Mouse (Mus musculus) embryonic facial prominence, embryonic 15.5 days (tissue): ENCODE data around the gene Lrrc4c. TPM values are rescaled to one million over a fixed set of nuclear protein-coding genes. Genes with fewer than 3 reads are reported as not detected.

Experiments
- ATAC-seq: fragments of 200-750 bp; cut with Nextera tagmentation; 2 replicates; pipeline ENCODE4 v1.8.0; 2017; ENCODE audit warnings: low read depth, moderate TSS enrichment; ENCODE audit not compliant: insufficient number of reproducible peaks, low FRiP score, low TSS enrichment
- H3K27ac ChIP-seq: fragments of 300-500 bp; sonication (generic); replicated peaks from 2 replicates; pipeline ENCODE4 v1.5.1; 2015; ENCODE audit warnings: mild to moderate bottlenecking, inconsistent platforms
- H3K27me3 ChIP-seq: fragments of 300-500 bp; sonication (generic); 2 replicates; pipeline ENCODE4 v1.6.1; 2015; ENCODE audit warnings: inconsistent platforms
- H3K36me3 ChIP-seq: fragments of 300-500 bp; sonication (generic); 2 replicates; pipeline ENCODE4 v1.6.1; 2015; ENCODE audit warnings: mild to moderate bottlenecking, inconsistent platforms
- H3K4me1 ChIP-seq: fragments of 300-500 bp; sonication (generic); 2 replicates; pipeline ENCODE4 v1.6.1; 2015; ENCODE audit warnings: inconsistent platforms
- H3K4me2 ChIP-seq: fragments of 300-500 bp; sonication (generic); replicated peaks from 2 replicates; pipeline ENCODE4 v1.6.1; 2015; ENCODE audit warnings: mild to moderate bottlenecking, inconsistent platforms
- H3K4me3 ChIP-seq: fragments of 300-500 bp; sonication (generic); replicated peaks from 2 replicates; pipeline ENCODE4 v1.5.1; 2015; ENCODE audit warnings: mild to moderate bottlenecking, inconsistent platforms
- H3K9ac ChIP-seq: fragments of 300-500 bp; sonication (generic); 2 replicates; pipeline ENCODE4 v1.6.1; 2015; ENCODE audit warnings: inconsistent platforms
- H3K9me3 ChIP-seq: fragments of 300-500 bp; sonication (generic); replicated peaks from 2 replicates; pipeline ENCODE4 v1.6.1; 2016; ENCODE audit warnings: inconsistent platforms
- WGBS: fragments of 180-500 bp; shearing (Covaris S2); methylation state at CpG from one replicate; pipeline ENCODE4 v1.1.7; 2015; 5-methylcytosine and 5-hydroxymethylcytosine counted together
- polyA plus RNA-seq: library from polyadenylated mRNA; unstranded; fragments of >200 nt; fragmentation: Nextera tagmentation; extraction: Ambion mirVana; gene quantifications from 2 replicates; pipeline ENCODE4 v1.2.1, GENCODE M21; 2015

The Lrrc4c gene
- polyA plus RNA-seq, 1 experiment from 2014 or later = 2.1 TPM

DNA sequence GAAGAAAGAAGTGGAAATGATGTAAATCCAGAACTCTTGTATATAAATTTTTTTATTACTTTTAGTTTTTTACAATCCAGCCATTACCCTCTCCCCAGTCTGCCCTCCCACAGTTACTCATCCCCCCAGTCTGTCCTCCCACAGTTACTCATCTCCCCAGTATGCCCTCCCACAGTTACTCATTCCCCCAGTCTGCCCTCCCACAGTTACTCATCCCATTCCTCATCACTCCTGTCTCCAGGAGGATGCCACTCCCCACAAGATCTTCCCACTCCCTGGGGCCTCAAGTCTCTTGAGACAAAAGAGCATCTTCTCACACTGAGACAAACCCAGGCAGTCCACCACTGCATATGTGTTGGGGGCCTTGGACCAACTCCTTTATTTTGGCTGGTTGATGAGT lies 1119.8 kb downstream of the Lrrc4c start:
- no peak for ATAC-seq
- no peak overlapping the region for H3K4me2 ChIP-seq
- no peaks in the 10 kb centered on the region for H3K27me3 ChIP-seq
- no peak overlapping the region for H3K9ac ChIP-seq
- H3K4me3 ChIP-seq = no peak overlapping the region
- no peaks in the 10 kb centered on the region for H3K36me3 ChIP-seq
- H3K27ac ChIP-seq = no peak overlapping the region
- H3K4me1 ChIP-seq = no peaks in the 10 kb centered on the region
- H3K9me3 ChIP-seq = no peaks in the 10 kb centered on the region

DNA sequence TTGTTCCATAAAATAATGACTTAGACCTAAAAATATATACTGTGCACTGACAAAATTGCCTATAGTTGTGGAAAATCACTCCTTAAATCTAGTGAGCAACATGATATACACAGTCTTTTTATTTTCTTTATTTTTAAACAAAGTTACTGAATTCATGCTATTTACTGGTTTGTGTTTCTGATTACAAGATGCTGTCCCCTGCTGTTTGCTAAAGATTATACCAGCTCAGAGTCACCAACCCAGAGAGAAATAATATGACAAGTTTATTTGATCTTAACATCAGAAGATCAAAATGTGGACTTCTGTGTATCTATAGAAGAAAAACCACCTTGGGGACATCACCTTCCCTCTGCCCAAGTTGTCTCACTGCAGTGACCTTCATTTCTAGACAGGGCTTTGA lies 1145.6 kb downstream of the Lrrc4c start:
- Histone ChIP-seq H3K36me3 (no peaks in the 10 kb centered on the region), H3K4me3 (no peak overlapping the region), H3K9me3 (no peaks in the 10 kb centered on the region), H3K9ac (no peak overlapping the region), H3K4me1 (no peaks in the 10 kb centered on the region), H3K4me2 (no peak overlapping the region), H3K27me3 (peaks cover 6% of the 10 kb centered on the region), H3K27ac (no peak overlapping the region)
- ATAC-seq = no peak

DNA sequence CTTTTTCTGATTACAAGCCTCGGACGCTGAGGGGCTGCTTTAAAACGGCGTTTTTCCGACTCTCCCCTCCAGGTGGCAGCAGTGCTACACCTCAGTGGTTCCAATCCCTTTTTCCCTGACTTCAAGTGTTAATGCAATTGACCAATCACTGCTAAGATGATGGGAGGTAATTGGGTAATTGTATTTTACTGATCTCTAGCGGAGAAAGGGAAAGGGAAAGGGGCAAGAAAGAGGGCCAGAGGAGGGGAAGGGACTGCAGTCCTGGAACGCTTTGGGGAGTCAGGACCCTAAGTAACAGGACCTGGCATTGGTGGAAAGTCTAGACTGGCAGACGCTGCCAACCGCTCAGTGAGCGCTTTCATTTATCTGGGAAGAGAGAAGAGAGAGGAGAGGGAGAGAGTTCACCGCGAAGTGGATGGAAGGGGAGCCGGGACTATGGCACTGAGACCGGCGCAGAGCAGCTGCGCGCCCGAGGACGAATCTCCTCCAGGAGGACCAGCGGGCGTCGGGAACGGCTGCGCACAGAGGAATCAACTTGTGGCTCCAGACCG lies 1148.3 kb downstream of the Lrrc4c start:
- H3K27me3 ChIP-seq = peaks cover 14% of the 10 kb centered on the region
- H3K4me3 ChIP-seq = peak overlapping the region; percentile 50
- peak; percentile 89 for ATAC-seq
- no peaks in the 10 kb centered on the region for H3K9me3 ChIP-seq
- 0% methylated on average over 25 of the region's 25 CpGs for WGBS
- no peak overlapping the region for H3K9ac ChIP-seq
- H3K36me3 ChIP-seq = no peaks in the 10 kb centered on the region
- peak overlapping the region; percentile 86 for H3K4me2 ChIP-seq
- H3K27ac ChIP-seq = peak overlapping the region; percentile 83
- H3K4me1 ChIP-seq = no peaks in the 10 kb centered on the region

DNA sequence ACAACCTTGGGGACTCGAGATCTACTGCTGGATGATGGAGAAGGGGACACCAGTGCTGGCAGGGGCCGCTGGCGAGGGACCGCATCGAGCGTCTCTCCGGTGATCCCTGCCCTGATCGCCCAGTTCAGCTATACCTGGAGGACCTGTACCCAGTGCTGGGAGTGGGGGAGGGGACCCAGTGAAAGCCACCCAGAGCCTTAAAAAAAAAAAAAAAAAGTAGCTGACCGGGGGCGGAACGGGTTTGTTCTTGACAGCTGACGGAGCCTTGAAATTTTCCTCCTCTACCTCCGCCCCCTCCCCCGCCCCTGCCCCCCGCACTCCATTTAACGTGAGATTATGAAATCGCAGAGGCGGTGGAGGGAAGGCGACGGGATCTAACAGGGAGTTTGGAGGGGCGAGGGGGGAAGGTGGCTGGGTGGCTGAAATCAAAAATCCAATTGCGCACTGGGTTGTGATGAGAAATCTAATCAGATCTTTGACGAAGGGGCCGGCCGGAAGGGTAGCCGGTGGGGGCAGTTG lies 1149.1 kb downstream of the Lrrc4c start:
- Histone ChIP-seq H3K9me3 (no peaks in the 10 kb centered on the region), H3K4me1 (no peaks in the 10 kb centered on the region), H3K4me3 (peak overlapping the region; percentile 50), H3K4me2 (peak overlapping the region; percentile 86), H3K27me3 (peaks cover 14% of the 10 kb centered on the region), H3K27ac (peak overlapping the region; percentile 83), H3K9ac (peak overlapping the region; percentile 35; the same call in 1 of the 2 replicates), H3K36me3 (no peaks in the 10 kb centered on the region)
- 1% methylated on average over 26 of the region's 26 CpGs for WGBS
- ATAC-seq = no peak

DNA sequence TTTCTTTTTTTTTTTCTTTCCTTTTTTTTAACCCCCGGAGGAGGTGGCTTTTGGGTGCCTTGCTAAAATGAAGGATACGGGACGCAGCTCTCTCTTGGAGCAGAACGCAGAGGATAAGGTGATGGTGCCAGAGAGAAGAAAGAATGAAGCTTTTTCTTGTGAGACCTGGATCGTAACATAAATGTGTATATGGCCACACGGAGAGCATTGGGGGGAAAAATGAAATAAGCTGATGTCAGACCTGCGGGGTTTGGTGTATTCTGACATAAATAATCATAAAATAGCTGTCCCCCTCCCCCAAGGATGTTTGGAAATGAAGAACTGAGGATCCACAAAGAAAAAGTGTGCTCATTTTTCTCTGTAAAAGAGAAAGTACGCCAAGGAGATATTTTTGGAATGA lies 1149.7 kb downstream of the Lrrc4c start:
- WGBS = 7% methylated on average over 8 of the region's 8 CpGs
- Histone ChIP-seq H3K4me2 (peak overlapping the region; percentile 86), H3K9me3 (no peaks in the 10 kb centered on the region), H3K27ac (no peak overlapping the region), H3K27me3 (peaks cover 14% of the 10 kb centered on the region), H3K36me3 (no peaks in the 10 kb centered on the region), H3K9ac (peak overlapping the region; percentile 35; the same call in 1 of the 2 replicates), H3K4me3 (peak overlapping the region; percentile 50), H3K4me1 (no peaks in the 10 kb centered on the region)
- ATAC-seq = no peak

DNA sequence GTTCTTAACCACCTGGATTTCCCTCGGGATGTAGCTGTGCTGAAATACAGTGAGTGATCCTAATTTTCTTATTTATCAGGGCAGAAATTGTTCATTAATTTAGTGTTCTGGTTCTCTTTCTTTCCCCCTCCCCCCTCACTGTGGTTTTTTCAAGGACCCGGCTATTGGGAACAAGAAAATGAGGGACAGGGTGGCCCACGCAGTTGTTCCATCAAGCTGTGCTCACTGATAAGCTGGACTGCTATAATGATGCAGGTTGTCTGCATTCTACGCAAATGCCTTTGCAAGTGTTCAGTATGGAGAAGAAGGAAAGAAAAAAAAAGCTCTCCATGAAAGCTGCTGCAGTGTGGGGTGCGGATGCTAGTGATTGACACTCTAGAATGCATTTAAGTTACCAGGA lies 1150.4 kb downstream of the Lrrc4c start:
- peak overlapping the region; percentile 86 for H3K4me2 ChIP-seq
- ATAC-seq = no peak

DNA sequence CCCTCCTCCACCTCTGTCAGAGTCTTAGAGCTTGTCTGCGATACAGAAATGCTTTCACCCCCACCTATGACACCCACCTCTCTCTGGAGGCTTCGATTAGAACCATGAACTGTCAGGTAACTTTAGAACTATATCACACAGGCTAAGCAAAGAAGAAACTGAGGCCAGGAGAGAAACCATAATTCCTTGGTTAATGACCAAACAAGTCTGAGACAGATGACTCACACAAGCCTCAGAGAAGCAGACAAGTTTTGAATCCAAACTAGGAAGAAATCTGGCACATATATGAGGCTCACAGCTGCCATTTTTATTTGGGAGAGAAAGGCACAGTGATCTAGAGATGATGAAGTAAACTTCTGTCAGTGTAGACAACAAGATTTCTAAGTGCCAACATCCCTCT lies 1151.4 kb downstream of the Lrrc4c start:
- Histone ChIP-seq H3K4me1 (no peaks in the 10 kb centered on the region), H3K27ac (no peak overlapping the region), H3K4me3 (no peak overlapping the region), H3K36me3 (no peaks in the 10 kb centered on the region), H3K9ac (no peak overlapping the region), H3K27me3 (peaks cover 14% of the 10 kb centered on the region), H3K9me3 (no peaks in the 10 kb centered on the region), H3K4me2 (no peak overlapping the region)
- no peak for ATAC-seq
- 42% methylated on average over 2 of the region's 2 CpGs for WGBS

More for the DNA sequence above, 1150.4 kb downstream of the Lrrc4c start:
- H3K27ac ChIP-seq = no peak overlapping the region
- no peaks in the 10 kb centered on the region for H3K9me3 ChIP-seq
- no peak overlapping the region for H3K9ac ChIP-seq
- WGBS = 28% methylated on average over 5 of the region's 5 CpGs
- H3K27me3 ChIP-seq = peaks cover 14% of the 10 kb centered on the region
- no peaks in the 10 kb centered on the region for H3K4me1 ChIP-seq
- H3K4me3 ChIP-seq = peak overlapping the region; percentile 50; the same call in 1 of the 2 replicates
- no peaks in the 10 kb centered on the region for H3K36me3 ChIP-seq

DNA sequence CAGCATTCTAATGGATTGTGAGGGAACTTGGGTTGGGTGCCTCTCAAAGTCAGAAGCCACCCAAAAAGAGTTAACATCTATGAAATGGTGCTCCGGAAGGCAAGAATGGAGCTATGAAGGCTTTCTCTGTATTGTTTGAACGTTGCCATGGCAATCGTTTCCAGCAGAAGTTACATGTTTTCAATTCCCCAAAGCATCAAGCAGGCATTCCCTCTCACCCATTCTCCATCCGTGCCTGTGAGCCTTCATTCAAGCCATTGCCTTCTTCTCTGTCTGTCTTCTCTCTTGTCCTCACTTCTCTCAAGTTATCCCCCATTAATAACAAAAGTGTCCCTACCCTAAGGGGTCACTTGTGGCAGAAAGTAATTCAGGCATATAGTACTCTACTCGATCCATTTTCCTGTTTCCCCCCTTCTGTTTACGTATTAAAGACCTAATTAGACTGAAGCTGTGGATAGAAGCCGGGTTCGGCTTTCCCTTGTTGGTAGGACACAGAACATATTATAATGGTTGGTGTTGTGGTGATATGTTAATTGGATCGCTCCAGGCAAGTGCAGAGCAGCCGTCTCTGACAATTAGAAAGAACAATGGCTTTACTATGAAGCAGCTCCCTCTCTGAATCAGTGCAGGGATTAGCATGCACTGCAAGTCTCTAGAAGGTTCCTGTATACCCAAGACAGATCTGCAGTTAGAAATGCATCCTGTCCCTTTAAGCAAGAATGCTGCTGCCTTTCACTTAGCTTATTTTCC lies 1160.4 kb downstream of the Lrrc4c start:
- WGBS = 34% methylated on average over 10 of the region's 10 CpGs
- Histone ChIP-seq H3K4me2 (no peak overlapping the region), H3K4me1 (no peaks in the 10 kb centered on the region), H3K27ac (no peak overlapping the region), H3K9ac (no peak overlapping the region), H3K27me3 (no peaks in the 10 kb centered on the region), H3K36me3 (no peaks in the 10 kb centered on the region), H3K4me3 (no peak overlapping the region), H3K9me3 (no peaks in the 10 kb centered on the region)
- ATAC-seq = no peak

DNA sequence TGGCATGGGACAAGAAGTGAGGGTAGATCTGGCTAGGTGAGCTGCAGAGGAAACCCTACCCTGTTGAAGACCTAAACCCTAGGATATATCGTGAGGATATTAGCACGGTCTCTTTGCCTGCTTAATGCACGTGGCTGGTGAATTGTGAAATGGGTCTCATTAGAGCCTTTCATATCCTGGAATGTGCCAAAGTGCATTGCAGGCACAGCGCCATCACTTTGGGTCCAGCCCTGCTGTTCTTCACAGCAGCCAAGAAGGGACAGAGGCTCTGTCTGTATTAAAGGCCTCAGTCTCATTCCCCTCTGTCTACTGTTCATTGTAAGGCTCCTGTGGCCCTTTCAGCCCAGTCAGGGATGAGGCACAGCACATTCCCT lies 1160.9 kb downstream of the Lrrc4c start:
- Histone ChIP-seq H3K9me3 (no peaks in the 10 kb centered on the region), H3K36me3 (no peaks in the 10 kb centered on the region), H3K27ac (no peak overlapping the region), H3K27me3 (no peaks in the 10 kb centered on the region), H3K4me3 (no peak overlapping the region), H3K4me2 (no peak overlapping the region), H3K9ac (no peak overlapping the region), H3K4me1 (no peaks in the 10 kb centered on the region)
- 35% methylated on average over 4 of the region's 4 CpGs for WGBS
- no peak for ATAC-seq

DNA sequence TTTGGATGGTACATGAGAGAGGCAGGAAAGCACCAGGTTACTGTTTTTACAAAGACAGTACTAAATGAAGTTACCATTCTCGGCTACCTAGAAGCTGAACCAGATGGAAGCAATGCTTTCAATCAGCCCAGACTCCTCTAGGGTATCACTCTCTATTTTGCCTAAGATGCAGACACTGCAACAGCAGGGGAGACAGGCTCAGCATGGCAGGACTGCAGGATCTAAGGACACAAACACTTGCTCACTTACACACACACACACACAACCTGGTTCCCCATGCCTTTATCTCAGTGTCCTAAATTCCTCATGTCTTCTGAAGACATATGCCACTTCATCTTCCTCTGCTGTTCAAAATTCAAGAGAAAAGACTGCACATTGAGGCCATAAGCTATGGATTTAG lies 1167.0 kb downstream of the Lrrc4c start:
- Histone ChIP-seq H3K9ac (no peak overlapping the region), H3K27ac (no peak overlapping the region), H3K4me1 (no peaks in the 10 kb centered on the region), H3K9me3 (no peaks in the 10 kb centered on the region), H3K4me2 (no peak overlapping the region), H3K4me3 (no peak overlapping the region), H3K27me3 (no peaks in the 10 kb centered on the region), H3K36me3 (no peaks in the 10 kb centered on the region)
- WGBS = 31% methylated on average over 1 of the region's 1 CpGs
- no peak for ATAC-seq

DNA sequence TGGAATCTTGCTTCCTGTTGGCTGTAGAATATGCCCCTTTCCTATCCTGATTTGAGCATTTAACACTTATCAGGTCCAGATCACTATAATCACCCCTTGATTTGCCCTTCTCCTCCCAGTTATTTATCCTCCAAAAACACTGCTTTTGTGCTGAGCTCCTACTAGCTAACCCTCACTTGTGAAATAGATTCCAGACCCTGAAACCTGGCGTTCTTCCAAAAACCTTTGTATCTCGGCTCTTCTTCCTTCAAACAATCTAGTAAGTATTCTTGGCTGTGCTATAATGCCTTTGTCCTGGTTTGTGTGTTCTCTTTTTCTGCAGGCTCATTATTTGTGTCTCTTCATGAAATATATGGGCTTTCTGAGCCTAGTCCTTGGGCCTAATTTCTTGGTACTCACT lies 1167.6 kb downstream of the Lrrc4c start:
- H3K9ac ChIP-seq = no peak overlapping the region
- H3K4me2 ChIP-seq = no peak overlapping the region
- no peak overlapping the region for H3K27ac ChIP-seq
- H3K4me3 ChIP-seq = no peak overlapping the region
- WGBS = 33% methylated on average over 2 of the region's 2 CpGs
- H3K36me3 ChIP-seq = no peaks in the 10 kb centered on the region
- no peaks in the 10 kb centered on the region for H3K9me3 ChIP-seq
- H3K27me3 ChIP-seq = no peaks in the 10 kb centered on the region
- H3K4me1 ChIP-seq = no peaks in the 10 kb centered on the region
- ATAC-seq = no peak

DNA sequence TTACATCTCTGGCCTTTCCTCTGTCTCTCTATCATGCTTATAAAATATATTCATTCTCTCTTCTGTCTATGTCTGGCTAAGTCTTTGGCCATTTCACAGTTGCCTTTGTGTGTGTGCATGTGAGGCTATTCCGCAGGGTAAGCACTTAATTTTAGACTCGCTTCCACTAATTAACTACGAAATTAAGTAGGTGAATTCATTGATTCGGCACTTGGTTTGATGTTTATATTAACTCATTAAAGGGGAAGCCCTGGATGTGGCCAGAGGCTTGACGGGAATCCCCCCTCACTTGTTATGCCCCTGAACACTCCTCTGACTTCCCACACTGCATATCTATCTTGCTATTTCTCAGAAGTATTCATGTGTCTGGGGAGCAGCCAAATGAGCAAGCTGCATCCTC lies 1169.6 kb downstream of the Lrrc4c start:
- no peak overlapping the region for H3K4me2 ChIP-seq
- H3K36me3 ChIP-seq = no peaks in the 10 kb centered on the region
- no peak overlapping the region for H3K27ac ChIP-seq
- no peak for ATAC-seq
- WGBS = 72% methylated on average over 5 of the region's 5 CpGs
- H3K4me1 ChIP-seq = no peaks in the 10 kb centered on the region
- no peak overlapping the region for H3K9ac ChIP-seq
- no peak overlapping the region for H3K4me3 ChIP-seq
- H3K9me3 ChIP-seq = no peaks in the 10 kb centered on the region
- H3K27me3 ChIP-seq = no peaks in the 10 kb centered on the region
